Mouse (Mus musculus) thymus, postnatal 14 days (tissue): ENCODE measurements around the gene Rnpc3.
"Not testable (repeated sequence)": the region's sequence is repeated elsewhere in the genome, so short reads cannot be mapped to it uniquely, and the experiment has no call there.

ENCODE experiments used
- DNase-seq: peaks from one replicate; pipeline ENCODE4 v3.0.0; 2021

Gene Rnpc3

GRCm38 (mm10) chr3:113629606-113630359, at the start of gene Rnpc3:
TSS of gene Rnpc3 (minus strand) at chr3:113630149.
- peak; percentile 96 for DNase-seq

GRCm38 (mm10) chr3:113656940-113657339, 27.0 kb upstream of the Rnpc3 start:
- peak; percentile 20 for DNase-seq

GRCm38 (mm10) chr3:113654335-113654734, 24.4 kb upstream of the Rnpc3 start:
- no peak for DNase-seq

GRCm38 (mm10) chr3:113651386-113651785, 21.4 kb upstream of the Rnpc3 start:
- DNase-seq: not testable (repeated sequence)

GRCm38 (mm10) chr3:113639545-113639944, 9.6 kb upstream of the Rnpc3 start:
- DNase-seq: no peak

- no peak for DNase-seq
Observed at GRCm38 (mm10) chr3:113634220-113634619, 4.3 kb upstream of the Rnpc3 start.

- DNase-seq: no peak
Observed at GRCm38 (mm10) chr3:113631611-113632010, 1.7 kb upstream of the Rnpc3 start.

- DNase-seq: peak; percentile 18
Observed at GRCm38 (mm10) chr3:113630564-113630963, 615 bp upstream of the Rnpc3 start.

- DNase-seq: no peak
Observed at GRCm38 (mm10) chr3:113606599-113606998, 23.4 kb downstream of the Rnpc3 start, which contains the start of gene Amy1. TSS of gene Amy1 (minus strand) at chr3:113606699.

- no peak for DNase-seq
Observed at GRCm38 (mm10) chr3:113590844-113591243, 39.1 kb downstream of the Rnpc3 start.

GRCm38 (mm10) chr3:113574578-113574977, 55.4 kb downstream of the Rnpc3 start:
- DNase-seq: no peak

- no peak for DNase-seq
Observed at GRCm38 (mm10) chr3:113574138-113574537, 55.8 kb downstream of the Rnpc3 start.

GRCm38 (mm10) chr3:113572158-113572557, 57.8 kb downstream of the Rnpc3 start:
- DNase-seq: no peak
